Mouse (Mus musculus) embryo, embryonic 11 days (tissue): ENCODE data around the gene C1qtnf12.

ENCODE experiments used
- DNase-seq: peaks from one replicate; pipeline ENCODE4 v3.0.0-alpha.2; 2015

C1qtnf12 gene

DNA sequence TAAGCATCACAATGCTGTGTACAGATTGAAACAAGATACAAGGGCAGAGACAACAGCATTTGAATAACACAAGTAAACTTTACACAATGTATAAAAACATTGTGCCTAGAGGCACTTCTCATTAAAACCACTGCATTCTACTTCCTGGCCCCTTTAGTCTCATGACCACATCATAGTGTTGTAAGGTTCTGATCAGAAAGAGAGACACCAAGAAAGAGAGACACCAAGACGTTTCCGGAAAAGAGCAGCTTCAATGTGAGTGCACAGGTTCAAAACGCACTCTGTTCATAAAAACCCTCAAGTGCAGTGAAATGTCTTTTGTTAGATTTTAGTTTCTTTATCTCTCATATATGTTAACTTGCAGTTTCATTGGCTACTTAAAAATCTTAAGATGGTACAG lies 42.0 kb downstream of the C1qtnf12 start:
- no peak for DNase-seq

DNA sequence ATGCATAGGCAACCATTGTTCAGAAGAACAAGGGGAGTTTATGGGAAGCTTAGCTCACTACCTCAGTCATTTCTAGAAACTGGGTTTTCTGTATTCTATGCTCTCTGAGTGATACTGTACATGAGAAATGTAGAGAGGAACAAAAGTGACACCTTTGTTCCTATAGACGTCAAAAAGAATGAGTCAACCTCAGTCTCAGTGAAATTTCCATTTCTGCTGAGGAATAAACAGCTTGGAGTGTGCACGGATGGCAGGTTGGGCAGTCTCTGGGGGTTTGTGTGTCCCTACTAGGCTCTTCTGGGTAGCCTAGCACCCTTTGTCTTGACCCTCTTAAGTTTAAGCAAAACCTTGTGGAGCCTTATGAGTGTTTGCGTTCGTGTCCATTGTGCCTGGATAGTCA lies 46.3 kb downstream of the C1qtnf12 start:
- DNase-seq: no peak

DNA sequence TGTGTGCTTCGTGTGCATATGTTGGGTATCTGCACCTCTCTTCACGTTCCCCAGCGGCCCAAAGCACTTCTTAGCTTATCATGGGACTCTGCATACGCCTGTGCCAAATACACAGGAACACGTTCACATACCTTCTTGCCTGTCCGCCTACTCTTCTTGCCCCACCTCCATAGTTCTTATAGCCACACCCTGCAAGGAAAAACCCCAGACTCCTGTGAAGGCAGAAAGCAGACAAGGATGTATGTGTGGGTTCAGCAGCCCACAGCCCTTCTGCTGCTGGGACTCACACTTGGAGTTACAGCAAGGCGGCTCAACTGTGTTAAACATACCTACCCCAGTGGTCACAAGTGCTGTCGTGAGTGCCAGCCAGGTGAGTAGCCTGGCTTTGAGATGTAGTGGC lies 51.5 kb downstream of the C1qtnf12 start, which contains the start of gene Tnfrsf4:
Gene Tnfrsf4, plus strand, starts transcription at position 207 of the 400 bp plus-strand sequence.
- DNase-seq: no peak

DNA sequence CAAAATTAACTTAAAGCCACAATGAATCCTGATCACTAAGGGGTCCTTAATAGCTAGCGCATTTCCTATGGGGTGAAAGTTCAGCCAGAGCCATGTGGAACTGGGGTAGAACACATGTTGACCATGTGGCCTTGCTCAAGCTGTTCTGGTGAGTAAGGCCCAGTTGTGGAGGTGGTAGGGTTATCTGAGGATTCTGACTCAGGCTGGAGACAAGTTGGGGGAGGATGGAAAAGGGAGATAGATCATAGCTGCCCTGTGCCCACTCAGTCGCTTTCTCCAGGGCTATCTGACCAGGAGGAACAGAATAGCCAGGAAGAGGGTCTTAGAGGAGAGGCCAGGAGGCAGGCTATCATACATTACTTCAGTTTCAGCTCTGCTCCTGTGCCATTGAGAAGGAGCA lies 52.3 kb downstream of the C1qtnf12 start:
- DNase-seq: no peak
